Mouse (Mus musculus): ENCODE measurements around the gene Por.

Por gene

DNA sequence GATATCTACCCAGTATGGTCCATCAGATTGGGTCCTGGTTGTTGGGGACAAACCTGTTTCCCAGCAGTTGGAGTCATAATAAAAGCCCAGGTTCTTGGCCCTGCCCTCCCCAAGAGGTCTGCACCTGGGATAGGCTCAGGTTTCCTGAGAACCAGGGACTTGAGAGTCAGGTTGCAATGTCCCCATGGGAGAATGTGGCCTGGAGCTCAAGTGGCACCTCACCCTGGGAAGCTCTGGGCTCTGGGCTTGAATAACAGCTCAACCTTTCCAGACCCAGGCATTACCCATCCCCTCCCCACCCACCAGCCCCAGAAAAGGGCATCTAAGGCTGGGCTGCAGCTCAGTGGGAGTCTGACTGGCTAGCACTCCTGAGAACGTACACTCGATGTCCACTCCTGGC, 16.6 kb upstream of the Por start:
- intact Hi-C loops (cut with DNase I): no loop called here

DNA sequence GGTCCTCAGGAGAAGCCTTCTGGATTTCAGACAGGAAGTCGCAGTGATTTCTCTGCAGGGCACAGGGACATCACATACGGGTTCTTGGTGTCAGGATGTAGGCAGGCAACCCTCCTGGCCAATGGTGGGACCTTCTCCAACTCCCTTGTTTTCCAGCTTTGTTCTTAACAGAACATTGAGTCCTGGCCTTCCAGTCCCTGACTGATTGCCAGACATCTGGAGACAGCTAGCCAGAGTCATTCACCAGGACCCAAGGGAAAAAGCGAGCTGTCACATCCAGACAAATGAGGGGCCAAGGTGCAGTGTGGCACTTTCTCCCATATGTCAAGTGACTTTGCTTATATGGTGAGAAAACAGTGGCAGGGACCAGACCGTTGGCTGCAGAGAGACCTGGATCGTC, 13.8 kb upstream of the Por start:
- intact Hi-C loops (cut with DNase I): no loop called here

DNA sequence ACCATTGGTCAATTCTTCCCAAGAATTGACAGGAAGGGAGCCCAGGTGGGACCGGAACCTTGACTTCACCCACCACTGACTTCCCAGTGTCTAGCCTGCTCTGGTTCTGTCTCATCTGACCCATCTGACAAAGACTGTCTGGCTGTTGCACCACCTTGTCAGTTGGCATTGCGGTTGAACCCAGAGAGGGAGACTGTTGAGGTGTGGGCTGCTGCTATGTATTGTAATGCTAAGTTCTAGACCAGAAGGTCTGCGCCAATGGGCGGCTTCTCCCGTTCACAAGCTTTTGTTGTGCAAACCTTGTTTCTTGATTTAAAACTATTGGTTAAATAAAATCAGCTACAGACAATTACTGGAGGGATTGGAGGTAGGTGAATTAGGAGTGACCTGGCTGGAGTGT, 12.7 kb upstream of the Por start:
- intact Hi-C loops (cut with DNase I): no loop called here

DNA sequence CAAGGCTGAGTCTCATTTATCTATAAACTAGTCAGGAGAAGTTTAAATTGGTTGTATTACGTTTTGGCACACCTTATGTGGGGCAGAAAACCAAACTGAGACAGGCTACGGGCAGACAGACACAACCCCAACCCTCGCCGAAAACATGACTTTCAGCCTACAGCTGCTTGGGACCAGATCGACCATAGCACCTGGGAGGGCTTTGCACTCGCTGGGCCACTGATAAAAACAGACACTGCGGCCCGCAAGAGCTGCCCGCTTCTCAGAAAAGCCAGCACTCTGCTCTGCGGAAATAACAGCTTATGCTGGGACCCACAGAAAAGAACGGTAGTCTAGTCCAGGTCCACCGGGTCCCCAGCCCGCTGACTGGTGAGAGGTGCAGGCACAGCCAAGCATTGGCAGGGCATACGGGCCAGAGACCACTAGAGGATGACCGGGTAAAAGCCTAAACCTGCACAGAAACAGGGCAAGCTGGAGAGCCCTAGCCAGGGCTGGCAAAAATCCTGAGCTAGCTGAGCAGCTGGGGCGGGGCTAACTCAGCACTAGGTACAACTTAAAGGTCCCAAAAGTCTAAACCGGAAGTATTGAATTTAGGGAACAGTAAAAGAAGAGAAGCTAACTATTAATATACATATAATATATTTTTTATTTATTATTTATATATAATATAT, 12.0 kb upstream of the Por start:
- intact Hi-C loops (cut with DNase I): no loop called here

DNA sequence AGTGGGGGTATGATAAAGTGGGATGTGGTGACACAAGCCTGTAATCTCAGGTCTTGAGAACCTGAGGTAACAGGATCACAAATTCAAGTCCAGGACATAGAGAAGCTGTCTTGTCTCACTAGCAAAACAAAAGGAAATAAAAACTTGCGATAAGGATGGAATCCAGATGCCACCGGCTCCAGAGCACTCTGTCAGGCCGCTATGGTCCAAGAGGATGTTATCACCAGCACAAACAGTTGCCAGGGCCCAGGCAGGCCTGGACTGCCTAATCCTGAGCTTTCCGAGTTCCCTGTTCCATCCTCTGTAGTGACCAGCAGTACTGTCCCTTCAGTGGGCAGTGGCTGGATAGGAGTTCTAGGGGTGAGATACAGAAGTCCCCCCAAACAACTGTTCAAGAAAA, 9.9 kb upstream of the Por start:
- intact Hi-C loops (cut with DNase I): no loop called here

- intact Hi-C loops (cut with DNase I): no loop called here
These were observed 9.3 kb upstream of the Por start for GRCm38 (mm10) chr5:135660535-135660934.

DNA sequence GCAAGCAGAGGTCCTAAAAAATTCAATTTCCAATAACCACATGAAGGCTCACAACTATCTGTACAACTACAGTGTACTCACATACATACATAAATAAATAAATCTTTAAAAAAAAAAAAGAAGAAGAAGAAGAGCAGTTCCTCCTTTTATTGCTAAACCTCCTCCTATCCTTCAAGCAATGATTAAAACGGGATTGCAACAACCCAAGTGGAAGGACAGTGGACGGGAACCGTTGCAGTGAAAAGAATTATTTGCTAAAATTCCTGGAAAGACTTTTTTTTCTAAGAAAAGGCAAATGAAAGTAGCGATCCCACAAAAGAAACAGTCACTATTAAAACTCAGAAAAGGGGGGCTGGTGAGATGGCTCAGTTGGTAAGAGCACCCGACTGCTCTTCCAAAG, 2.9 kb upstream of the Por start:
- intact Hi-C loops (cut with DNase I): no loop called here

GRCm38 (mm10) chr5:135668071-135668470, 1.8 kb upstream of the Por start:
- intact Hi-C loops (cut with DNase I): no loop called here

DNA sequence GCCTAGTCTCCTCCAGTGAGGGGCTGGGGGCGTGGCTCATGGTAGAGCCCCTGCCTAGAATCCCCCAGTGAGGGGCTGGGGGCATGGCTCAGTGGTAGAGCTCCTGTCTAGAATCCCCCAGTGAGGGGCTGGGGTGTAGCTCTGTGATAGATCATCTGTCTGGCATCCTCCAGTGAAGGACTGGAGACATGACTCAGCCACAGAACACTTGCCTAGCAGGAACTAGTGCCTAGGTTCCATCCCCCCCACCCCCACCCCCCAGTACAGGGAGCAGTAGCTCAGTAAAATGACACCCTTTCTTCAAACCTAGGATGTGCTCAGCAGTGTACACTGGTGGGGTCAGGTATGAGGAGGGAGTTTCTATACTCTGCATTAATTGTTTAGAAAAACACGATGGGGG, 1.0 kb downstream of the Por start:
- intact Hi-C loops (cut with DNase I): no loop called here

DNA sequence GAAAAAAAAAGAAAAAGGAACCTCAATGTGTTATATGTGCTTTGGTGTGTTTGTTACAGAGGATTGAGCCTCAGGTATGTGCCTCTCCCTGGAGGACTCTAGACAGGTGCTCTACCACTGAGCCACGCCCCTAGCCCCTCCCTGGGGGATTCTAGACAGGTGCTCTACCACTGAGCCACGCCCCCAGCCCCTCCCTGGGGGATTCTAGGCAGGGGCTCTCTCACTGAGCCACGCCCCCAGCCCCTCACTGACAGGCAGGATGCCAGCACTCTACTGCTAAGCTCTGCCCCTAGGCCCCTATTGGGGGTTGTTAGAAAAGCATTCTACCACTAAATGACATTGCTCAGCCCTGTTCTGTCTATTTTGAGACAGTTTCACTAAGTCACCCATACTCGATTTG, 2.7 kb downstream of the Por start:
- intact Hi-C loops (cut with DNase I): no loop called here

- intact Hi-C loops (cut with DNase I): no loop called here
These were observed 3.1 kb downstream of the Por start for GRCm38 (mm10) chr5:135672980-135673379.

- intact Hi-C loops (cut with DNase I): no loop called here
These were observed 4.5 kb downstream of the Por start for GRCm38 (mm10) chr5:135674349-135674775.

GRCm38 (mm10) chr5:135674821-135675220, 5.0 kb downstream of the Por start:
- intact Hi-C loops (cut with DNase I): no loop called here

GRCm38 (mm10) chr5:135676696-135677095, 6.9 kb downstream of the Por start:
- intact Hi-C loops (cut with DNase I): no loop called here

GRCm38 (mm10) chr5:135677251-135677650, 7.4 kb downstream of the Por start:
- intact Hi-C loops (cut with DNase I): no loop called here

DNA sequence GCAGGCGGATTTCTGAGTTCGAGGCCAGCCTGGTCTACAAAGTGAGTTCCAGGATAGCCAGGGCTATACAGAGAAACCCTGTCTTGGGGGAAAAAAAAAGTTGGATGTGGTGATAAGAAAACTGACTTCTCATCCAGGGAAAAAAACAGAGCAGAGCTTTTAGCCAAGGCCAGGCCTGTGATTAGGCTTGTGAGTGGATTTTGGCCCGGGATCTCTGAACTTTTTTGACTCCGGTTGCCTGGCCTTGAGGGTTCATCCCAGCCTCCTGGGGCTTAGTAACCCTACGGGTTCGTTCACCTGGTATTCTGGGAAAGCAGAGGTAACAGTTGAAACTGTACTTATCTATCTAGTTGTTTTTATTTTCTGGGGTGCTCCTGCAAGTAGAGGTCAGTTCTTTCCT, 8.6 kb downstream of the Por start:
- intact Hi-C loops (cut with DNase I): no loop called here

- intact Hi-C loops (cut with DNase I): loop anchor here (5.0 kb wide), 1 partner anchor 36 kb away; no protein-coding TSS in a partner anchor
These were observed 11.2 kb downstream of the Por start for GRCm38 (mm10) chr5:135680967-135681545.

- intact Hi-C loops (cut with DNase I): loop anchor here (5.0 kb wide), 1 partner anchor 35 kb away; no protein-coding TSS in a partner anchor
These were observed 12.2 kb downstream of the Por start for GRCm38 (mm10) chr5:135682009-135682408.

DNA sequence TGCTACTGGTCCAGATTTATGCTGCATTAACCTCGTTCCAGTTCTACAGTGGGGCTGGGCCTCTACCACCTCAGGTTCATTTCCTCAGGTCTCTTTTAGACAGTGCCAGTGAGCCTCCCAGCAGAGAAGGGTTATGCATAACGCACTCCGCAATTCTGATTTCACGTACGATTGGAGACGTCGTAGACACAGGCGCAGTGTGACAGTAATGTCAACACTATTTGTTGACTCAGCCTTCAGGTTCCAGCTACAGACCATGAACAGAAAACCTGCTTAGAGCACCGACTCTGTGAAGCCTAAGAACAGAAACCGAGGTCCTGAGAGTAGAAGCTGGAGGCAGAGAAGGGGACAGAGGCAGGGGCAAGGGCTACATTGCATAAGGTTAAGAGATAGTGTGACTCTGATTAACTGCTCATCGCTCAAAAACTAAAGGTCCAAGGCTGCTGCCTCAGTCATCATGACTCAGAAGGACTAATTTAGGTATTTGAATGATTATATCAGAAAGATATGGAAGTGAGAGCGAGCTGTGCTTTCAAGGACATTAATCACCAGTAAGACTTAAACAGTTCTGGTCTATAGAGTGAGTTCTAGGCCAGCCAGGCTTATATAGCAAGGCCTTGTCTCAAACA, 13.2 kb downstream of the Por start:
- intact Hi-C loops (cut with DNase I): loop anchor here (5.0 kb wide), 1 partner anchor 34 kb away; no protein-coding TSS in a partner anchor

GRCm38 (mm10) chr5:135690401-135690800, 20.6 kb downstream of the Por start:
- intact Hi-C loops (cut with DNase I): loop anchor here (5.0 kb wide), 1 partner anchor 47 kb away; no protein-coding TSS in a partner anchor

- intact Hi-C loops (cut with DNase I): loop anchor here (5.0 kb wide), 1 partner anchor 46 kb away; no protein-coding TSS in a partner anchor
These were observed 21.4 kb downstream of the Por start for GRCm38 (mm10) chr5:135691266-135691665.

- intact Hi-C loops (cut with DNase I): loop anchor here (5.0 kb wide), 1 partner anchor 44 kb away; no protein-coding TSS in a partner anchor
These were observed 23.5 kb downstream of the Por start for GRCm38 (mm10) chr5:135693281-135693853.
